Mouse (Mus musculus) bone marrow macrophage, adult 2 months (primary cell): ENCODE data around the gene Fahd1.

Source experiments
- CTCF ChIP-seq: IDR thresholded peaks from 2 replicates; pipeline ENCODE4 v1.5.1; 2012; ENCODE audit warnings: low read depth, mild to moderate bottlenecking, low read length, moderate library complexity
- POLR2A ChIP-seq: IDR thresholded peaks from 2 replicates; pipeline ENCODE4 v1.6.1; 2012; ENCODE audit warnings: mild to moderate bottlenecking, low read depth, low read length, borderline replicate concordance

GRCm38 (mm10) chr17:24865776-24866175 is 15.6 kb upstream of the Fahd1 start, which contains the start of gene Igfals:
- no peak for TF ChIP-seq CTCF
- TF ChIP-seq POLR2A, result no peak
